Comparison of ENCODE assay signal across 10 mouse cellular contexts in the genomic region with DNA sequence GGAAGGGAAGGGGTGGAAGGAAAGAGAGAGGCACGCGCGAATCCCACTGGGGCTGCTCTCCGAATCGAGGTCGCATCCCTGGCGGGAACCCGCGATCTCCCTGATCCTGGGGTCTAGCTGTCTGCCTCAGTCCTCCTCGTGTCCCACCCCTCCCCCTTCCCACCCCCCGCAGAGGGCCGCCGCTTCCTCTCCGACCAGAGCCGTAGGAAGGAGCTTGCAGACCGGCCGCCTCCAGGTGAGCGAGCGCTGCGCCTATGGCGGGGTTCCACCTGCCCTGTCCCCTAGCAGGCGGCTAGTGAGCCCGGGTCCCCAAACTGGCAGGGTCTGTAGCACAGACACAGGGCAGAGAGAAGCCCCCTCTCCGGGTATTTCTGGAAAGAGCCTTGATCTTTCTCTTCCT. TPM values are rescaled to one million over a fixed set of nuclear protein-coding genes. Genes with fewer than 3 reads are reported as not detected.
A peak's percentile ranks its signal among the peaks of the same experiment; 100 is the strongest.
DNase-seq lines count a peak whose midpoint lies in the region; ATAC-seq and TF ChIP-seq lines count a peak whose summit lies in the region.
"Had no signal": no experiment of that assay in that cellular context is flagged by ENCODE, and none has a peak within 500 bp of the region (broad histone marks: within the 10 kb centered on the region; RNA-seq: fewer than 3 reads in every experiment).

No protein-coding gene starts in this region.

- H3K4me1 ChIP-seq in kidney, postnatal 0 days (replicated peaks; ENCODE audit: insufficient read depth, low read length): 0 out of 2 replicates have a peak, but pooled peaks cover 8% of the 10 kb centered on the region
- H3K4me1 ChIP-seq in forebrain, embryonic 14.5 days (ENCODE audit: control insufficient read depth, insufficient read depth, low read length): no peaks in the 10 kb centered on the region
- H3K4me1 ChIP-seq in liver, embryonic 11.5 days (replicated peaks; ENCODE audit: control insufficient read depth, insufficient read depth, low read length): no peaks in the 10 kb centered on the region
- no peaks in the 10 kb centered on the region for H3K4me1 ChIP-seq in stomach, embryonic 15.5 days

- 0 out of 2 replicates have a peak, but pooled peaks have one; percentile 33 for ATAC-seq in kidney, postnatal 0 days (replicated peaks; ENCODE audit: low FRiP score, low read depth)
- peak; percentile 26; the same call in 1 of the 2 replicates for ATAC-seq in forebrain, embryonic 14.5 days
- 0 out of 2 replicates have a peak, but pooled peaks have one; percentile 23 for ATAC-seq in liver, embryonic 11.5 days (replicated peaks; ENCODE audit: low FRiP score)
- ATAC-seq in stomach, embryonic 15.5 days (ENCODE audit: insufficient read depth, low FRiP score, low read depth): no peak

- H3K27me3 ChIP-seq in kidney, postnatal 0 days (ENCODE audit: insufficient read depth, low read length): peaks cover 7% of the 10 kb centered on the region; the same call in 1 of the 2 replicates
- peaks cover 25% of the 10 kb centered on the region for H3K27me3 ChIP-seq in forebrain, embryonic 14.5 days (replicated peaks; ENCODE audit: control insufficient read depth, insufficient read depth, low read length)
- H3K27me3 ChIP-seq in liver, embryonic 11.5 days (replicated peaks; ENCODE audit: control insufficient read depth, insufficient read depth, low read length): peaks cover 19% of the 10 kb centered on the region
- peaks cover 12% of the 10 kb centered on the region for H3K27me3 ChIP-seq in stomach, embryonic 15.5 days (replicated peaks)

- H3K9me3 ChIP-seq in kidney, postnatal 0 days (replicated peaks; ENCODE audit: low read length): no peaks in the 10 kb centered on the region
- H3K9me3 ChIP-seq in forebrain, embryonic 14.5 days (replicated peaks; ENCODE audit: control insufficient read depth, low read length): no peaks in the 10 kb centered on the region
- no peaks in the 10 kb centered on the region for H3K9me3 ChIP-seq in liver, embryonic 11.5 days (ENCODE audit: control insufficient read depth, low read length)
- no peaks in the 10 kb centered on the region for H3K9me3 ChIP-seq in stomach, embryonic 15.5 days
- H3K9me3 ChIP-seq: G1E had no signal

- no peak for TF ChIP-seq CTCF in kidney, postnatal 0 days (IDR thresholded peaks at IDR 0.05; ENCODE audit: low read depth)

- DNase-seq in kidney, postnatal 0 days (ENCODE audit: low spot score): no peak
- no peak for DNase-seq in kidney, adult 9 months
- no peak for DNase-seq in forebrain, embryonic 14.5 days (ENCODE audit: low spot score)
- DNase-seq in liver, embryonic 11.5 days (ENCODE audit: low spot score): no peak
- no peak for DNase-seq in frontal cortex, postnatal 36 days (ENCODE audit: low spot score in 2 of 2)
- DNase-seq in layer of hippocampus, adult 9-10 months (ENCODE audit: low spot score): no peak
- DNase-seq in urinary bladder, adult 2 months (ENCODE audit: low spot score): no peak
- DNase-seq: cerebellum, adult 8-10 months had no signal

- H3K9ac ChIP-seq in kidney, postnatal 0 days (ENCODE audit: low read depth, low read length): 0 out of 2 replicates have a peak overlapping the region, but pooled peaks have one; percentile 35
- peak overlapping the region; percentile 53 for H3K9ac ChIP-seq in forebrain, embryonic 14.5 days (ENCODE audit: low read length)
- H3K9ac ChIP-seq in liver, embryonic 11.5 days (ENCODE audit: low read depth, low read length): no peak overlapping the region
- H3K9ac ChIP-seq in stomach, embryonic 15.5 days: no peak overlapping the region

- H3K4me3 ChIP-seq in kidney, postnatal 0 days (replicated peaks; ENCODE audit: low read depth, low read length): peak overlapping the region; percentile 11; the same call in 1 of the 2 replicates
- peak overlapping the region; percentile 22 for H3K4me3 ChIP-seq in forebrain, embryonic 14.5 days (ENCODE audit: low read depth, low read length)
- H3K4me3 ChIP-seq in liver, embryonic 11.5 days (ENCODE audit: low read depth, low read length): peak overlapping the region; percentile 34
- H3K4me3 ChIP-seq in stomach, embryonic 15.5 days (replicated peaks): peak overlapping the region; percentile 19

- H3K36me3 ChIP-seq in kidney, postnatal 0 days (ENCODE audit: insufficient read depth, low read length): no peaks in the 10 kb centered on the region
- H3K36me3 ChIP-seq in forebrain, embryonic 14.5 days (ENCODE audit: control insufficient read depth, insufficient read depth, low read length): no peaks in the 10 kb centered on the region
- H3K36me3 ChIP-seq in liver, embryonic 11.5 days (ENCODE audit: control insufficient read depth, insufficient read depth, low read length): no peaks in the 10 kb centered on the region
- no peaks in the 10 kb centered on the region for H3K36me3 ChIP-seq in stomach, embryonic 15.5 days
- H3K36me3 ChIP-seq: G1E had no signal

- no peak overlapping the region for H3K27ac ChIP-seq in kidney, postnatal 0 days
- no peak overlapping the region for H3K27ac ChIP-seq in forebrain, embryonic 14.5 days (ENCODE audit: low read depth, low read length)
- H3K27ac ChIP-seq in liver, embryonic 11.5 days (ENCODE audit: low read depth, low read length): no peak overlapping the region
- no peak overlapping the region for H3K27ac ChIP-seq in stomach, embryonic 15.5 days

- peak overlapping the region; percentile 65 for H3K4me2 ChIP-seq in kidney, postnatal 0 days (ENCODE audit: low read length)
- H3K4me2 ChIP-seq in forebrain, embryonic 14.5 days (ENCODE audit: low read length): peak overlapping the region; percentile 49
- H3K4me2 ChIP-seq in liver, embryonic 11.5 days: peak overlapping the region; percentile 59
- peak overlapping the region; percentile 53 for H3K4me2 ChIP-seq in stomach, embryonic 15.5 days

- WGBS in kidney, postnatal 0 days: 4% methylated on average over 23 of the region's 24 CpGs
- 0% methylated on average over 14 of the region's 24 CpGs for WGBS in forebrain, embryonic 14.5 days
- WGBS in liver, embryonic 11.5 days: 3% methylated on average over 19 of the region's 24 CpGs
- 1% methylated on average over 24 of the region's 24 CpGs for WGBS in stomach, embryonic 15.5 days

RNA-seq across cellular contexts. Expression of a gene that starts 1.4 kb away (rescaled TPM):
- 0.21 and 0.34 TPM in 2 replicates for polyA plus RNA-seq in kidney, postnatal 0 days (2015; fragmentation: Nextera tagmentation; extraction: Ambion mirVana)
- 1.7 and 2.1 TPM in 2 replicates for polyA plus RNA-seq in forebrain, embryonic 14.5 days (2014; fragmentation: Nextera tagmentation; extraction: Ambion mirVana)
- polyA plus RNA-seq in liver, embryonic 11.5 days (2014; fragmentation: Nextera tagmentation; extraction: Ambion mirVana): 0.26 and 0.29 TPM in 2 replicates
- polyA plus RNA-seq in stomach, embryonic 15.5 days (2015; fragmentation: Nextera tagmentation; extraction: Ambion mirVana): 0.36 and 0.45 TPM in 2 replicates
- 1.8 and 2.0 TPM in 2 replicates for polyA plus RNA-seq in urinary bladder, adult 2 months (2012; rRNA removed)
- polyA plus RNA-seq: G1E had no signal

RNA-seq across cellular contexts. Expression of a gene that starts 27.6 kb away (rescaled TPM):
- 68.7 and 79.5 TPM in 2 replicates for polyA plus RNA-seq in kidney, postnatal 0 days (2015; fragmentation: Nextera tagmentation; extraction: Ambion mirVana)
- 99.4 and 106 TPM in 2 replicates for polyA plus RNA-seq in forebrain, embryonic 14.5 days (2014; fragmentation: Nextera tagmentation; extraction: Ambion mirVana)
- 80.6 and 86.5 TPM in 2 replicates for polyA plus RNA-seq in liver, embryonic 11.5 days (2014; fragmentation: Nextera tagmentation; extraction: Ambion mirVana)
- polyA plus RNA-seq in stomach, embryonic 15.5 days (2015; fragmentation: Nextera tagmentation; extraction: Ambion mirVana): 84.0 and 85.2 TPM in 2 replicates
- polyA plus RNA-seq in urinary bladder, adult 2 months (2012; rRNA removed): 22.0 and 23.8 TPM in 2 replicates

RNA-seq across cellular contexts. Expression of a gene that starts 27.7 kb away (rescaled TPM):
- polyA plus RNA-seq in kidney, postnatal 0 days (2015; fragmentation: Nextera tagmentation; extraction: Ambion mirVana): 14.9 and 17.1 TPM in 2 replicates
- 33.8 and 35.5 TPM in 2 replicates for polyA plus RNA-seq in forebrain, embryonic 14.5 days (2014; fragmentation: Nextera tagmentation; extraction: Ambion mirVana)
- polyA plus RNA-seq in liver, embryonic 11.5 days (2014; fragmentation: Nextera tagmentation; extraction: Ambion mirVana): 33.5 and 37.7 TPM in 2 replicates
- polyA plus RNA-seq in stomach, embryonic 15.5 days (2015; fragmentation: Nextera tagmentation; extraction: Ambion mirVana): 22.3 and 24.2 TPM in 2 replicates
- polyA plus RNA-seq in urinary bladder, adult 2 months (2012; rRNA removed): 12.0 and 13.2 TPM in 2 replicates

RNA-seq across cellular contexts. Expression of a gene that starts 58.3 kb away (rescaled TPM):
- polyA plus RNA-seq in kidney, postnatal 0 days (2015; fragmentation: Nextera tagmentation; extraction: Ambion mirVana): not detected in 2 replicates
- not detected in 2 replicates for polyA plus RNA-seq in forebrain, embryonic 14.5 days (2014; fragmentation: Nextera tagmentation; extraction: Ambion mirVana)
- 21.3 and 23.8 TPM in 2 replicates for polyA plus RNA-seq in liver, embryonic 11.5 days (2014; fragmentation: Nextera tagmentation; extraction: Ambion mirVana)
- polyA plus RNA-seq in stomach, embryonic 15.5 days (2015; fragmentation: Nextera tagmentation; extraction: Ambion mirVana): 1.6 and 4.4 TPM in 2 replicates
- polyA plus RNA-seq in urinary bladder, adult 2 months (2012; rRNA removed): 0.04 and 0.44 TPM in 2 replicates
- polyA plus RNA-seq: G1E had no signal

Comparison
In these comparisons a context has a peak if more than half of its experiments do, and no peak if none do; other contexts are left out.
1. H3K9ac ChIP-seq: peak in kidney, postnatal 0 days (single experiment) and forebrain, embryonic 14.5 days (single experiment); none in liver, embryonic 11.5 days (single experiment) and stomach, embryonic 15.5 days (single experiment).
2. Peak in every context shown above with its lines, with median percentiles within 50 percentile points of each other: H3K4me2 ChIP-seq and H3K4me3 ChIP-seq.